Mouse (Mus musculus): ENCODE results near the gene Ttc25. TPM values are rescaled to one million over a fixed set of nuclear protein-coding genes. Genes with fewer than 3 reads are reported as not detected.
A peak's percentile ranks its signal among the peaks of the same experiment; 100 is the strongest.
"Not testable (repeated sequence)": the region's sequence is repeated elsewhere in the genome, so short reads cannot be mapped to it uniquely, and the experiment has no call there.

Ttc25 gene
- polyA plus RNA-seq, 1 experiment from 2014 or later = 0.66 TPM

GRCm38 (mm10) chr11:100607121-100607520 is 61.7 kb downstream of the Ttc25 start:
- Histone ChIP-seq H3K4me2 (no peak overlapping the region), H3K4me1 (replicated peaks) (peaks cover 56% of the 10 kb centered on the region), H3K36me3 (peaks cover 9% of the 10 kb centered on the region; the same call in 1 of the 2 replicates), H3K27me3 (no peaks in the 10 kb centered on the region), H3K27ac (no peak overlapping the region), H3K9ac (no peak overlapping the region), H3K4me3 (no peak overlapping the region), H3K9me3 (replicated peaks) (no peaks in the 10 kb centered on the region)
- WGBS = 88% methylated on average over 6 of the region's 6 CpGs
- ATAC-seq (replicated peaks; ENCODE audit: insufficient number of reproducible peaks, insufficient read depth, low FRiP score, low read depth) = no peak

DNA sequence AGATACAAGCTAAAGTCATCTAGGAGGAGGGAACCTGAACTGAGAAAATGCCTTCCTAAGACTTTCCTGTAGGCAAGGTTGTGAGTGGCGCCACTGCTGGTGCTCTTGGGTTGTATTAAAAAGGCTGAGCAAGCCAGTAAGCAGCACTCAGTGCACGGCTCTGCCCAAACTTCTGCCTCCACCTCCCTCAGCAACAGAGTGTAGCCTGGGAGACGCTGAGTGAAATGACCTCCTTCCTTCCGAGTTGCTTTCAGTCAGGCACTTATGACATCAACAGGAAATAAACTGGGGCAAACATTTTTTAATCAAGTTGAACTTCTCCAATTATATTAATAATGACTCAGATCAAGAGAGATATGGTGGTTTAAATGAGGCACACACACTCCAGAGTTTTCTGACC is 63.4 kb downstream of the Ttc25 start:
- H3K27ac ChIP-seq = peak overlapping the region; percentile 68
- peaks cover 56% of the 10 kb centered on the region for H3K4me1 ChIP-seq (replicated peaks)
- H3K9me3 ChIP-seq (replicated peaks) = no peaks in the 10 kb centered on the region
- 57% methylated on average over 4 of the region's 4 CpGs for WGBS
- H3K27me3 ChIP-seq = no peaks in the 10 kb centered on the region
- H3K4me2 ChIP-seq = no peak overlapping the region
- ATAC-seq (replicated peaks; ENCODE audit: insufficient number of reproducible peaks, insufficient read depth, low FRiP score, low read depth) = no peak
- H3K36me3 ChIP-seq = peaks cover 9% of the 10 kb centered on the region; the same call in 1 of the 2 replicates
- H3K4me3 ChIP-seq = no peak overlapping the region
- no peak overlapping the region for H3K9ac ChIP-seq

DNA sequence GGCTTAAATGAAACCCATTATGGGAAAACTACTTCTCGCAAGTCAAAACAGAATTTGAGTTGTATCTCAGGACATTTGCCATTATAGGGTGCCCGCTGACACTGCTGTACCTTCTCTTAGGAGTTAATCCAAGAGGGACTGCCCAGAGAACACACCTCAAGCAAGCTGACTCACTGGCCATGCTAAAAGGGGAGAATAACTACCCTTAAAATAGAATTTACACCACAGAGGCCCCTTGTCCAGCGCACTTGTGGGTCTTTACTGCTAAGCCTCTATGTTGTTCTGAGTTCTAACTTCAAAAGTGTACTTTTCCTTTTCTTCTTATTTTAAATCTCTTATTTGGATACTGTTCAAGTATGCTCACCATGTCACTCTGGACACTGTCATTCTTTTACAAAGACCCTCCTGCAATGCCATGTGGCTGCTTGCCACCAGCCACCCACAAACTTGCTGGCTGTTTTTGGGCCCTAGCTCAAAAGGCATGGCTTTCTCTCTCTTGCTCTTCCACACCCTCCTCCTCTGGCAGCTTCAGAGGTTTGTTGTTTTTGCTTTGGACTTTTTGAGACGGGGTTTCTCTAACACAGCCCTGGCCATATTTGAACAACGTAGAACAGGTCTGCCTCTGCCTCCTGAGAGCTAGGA is 64.1 kb downstream of the Ttc25 start:
- Histone ChIP-seq H3K27me3 (no peaks in the 10 kb centered on the region), H3K4me2 (peak overlapping the region; percentile 32), H3K36me3 (peaks cover 9% of the 10 kb centered on the region; the same call in 1 of the 2 replicates), H3K4me1 (replicated peaks) (peaks cover 49% of the 10 kb centered on the region), H3K4me3 (no peak overlapping the region), H3K9me3 (replicated peaks) (no peaks in the 10 kb centered on the region), H3K27ac (peak overlapping the region; percentile 68), H3K9ac (peak overlapping the region; percentile 3; the same call in 1 of the 2 replicates)
- 64% methylated on average over 5 of the region's 5 CpGs for WGBS
- no peak for ATAC-seq (replicated peaks; ENCODE audit: insufficient number of reproducible peaks, insufficient read depth, low FRiP score, low read depth)

GRCm38 (mm10) chr11:100609997-100610680 is 64.7 kb downstream of the Ttc25 start:
- H3K4me2 ChIP-seq = peak overlapping the region; percentile 33
- H3K36me3 ChIP-seq = peaks cover 9% of the 10 kb centered on the region; the same call in 1 of the 2 replicates
- H3K9me3 ChIP-seq (replicated peaks) = no peaks in the 10 kb centered on the region
- H3K4me1 ChIP-seq (replicated peaks) = peaks cover 47% of the 10 kb centered on the region
- no peak overlapping the region for H3K4me3 ChIP-seq
- H3K27me3 ChIP-seq = no peaks in the 10 kb centered on the region
- peak overlapping the region; percentile 68 for H3K27ac ChIP-seq
- ATAC-seq (replicated peaks; ENCODE audit: insufficient number of reproducible peaks, insufficient read depth, low FRiP score, low read depth) = peak; percentile 78; the same call in 1 of the 2 replicates
- H3K9ac ChIP-seq = peak overlapping the region; percentile 3; the same call in 1 of the 2 replicates
- 42% methylated on average over 9 of the region's 9 CpGs for WGBS

- no peak overlapping the region for H3K4me2 ChIP-seq
- H3K4me1 ChIP-seq (replicated peaks) = peaks cover 47% of the 10 kb centered on the region
- peaks cover 9% of the 10 kb centered on the region; the same call in 1 of the 2 replicates for H3K36me3 ChIP-seq
- no peak overlapping the region for H3K4me3 ChIP-seq
- no peak for ATAC-seq (replicated peaks; ENCODE audit: insufficient number of reproducible peaks, insufficient read depth, low FRiP score, low read depth)
- H3K9me3 ChIP-seq (replicated peaks) = no peaks in the 10 kb centered on the region
- WGBS = 85% methylated on average over 6 of the region's 6 CpGs
- H3K9ac ChIP-seq = no peak overlapping the region
- 0 out of 2 replicates have a peak overlapping the region, but pooled peaks have one; percentile 24 for H3K27ac ChIP-seq
- H3K27me3 ChIP-seq = no peaks in the 10 kb centered on the region
Observed at GRCm38 (mm10) chr11:100611627-100612026, 66.2 kb downstream of the Ttc25 start.

DNA sequence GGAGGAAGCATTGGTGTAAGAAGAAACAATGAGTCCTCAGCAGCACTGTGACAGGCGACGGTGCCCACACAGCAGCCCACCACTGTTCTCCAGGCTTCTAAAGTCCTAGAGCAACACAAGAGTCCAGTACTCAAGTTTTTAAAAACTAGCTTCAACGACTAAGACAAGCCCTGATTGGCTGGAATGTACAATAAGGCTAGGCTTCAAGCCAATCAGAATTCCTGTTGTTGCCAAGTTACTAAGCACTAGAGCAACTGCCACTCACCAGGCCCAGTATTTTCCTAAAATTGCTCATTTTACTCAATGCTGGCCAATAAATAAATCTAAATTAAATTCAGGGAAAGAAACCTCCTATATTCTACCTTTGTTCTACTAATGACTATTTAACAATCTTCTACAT is 67.8 kb downstream of the Ttc25 start:
- Histone ChIP-seq H3K27me3 (no peaks in the 10 kb centered on the region), H3K4me1 (replicated peaks) (peaks cover 56% of the 10 kb centered on the region), H3K9me3 (replicated peaks) (no peaks in the 10 kb centered on the region), H3K9ac (no peak overlapping the region), H3K4me3 (no peak overlapping the region), H3K36me3 (peaks cover 1% of the 10 kb centered on the region; the same call in 1 of the 2 replicates), H3K4me2 (no peak overlapping the region), H3K27ac (no peak overlapping the region)
- WGBS = 80% methylated on average over 3 of the region's 3 CpGs
- no peak for ATAC-seq (replicated peaks; ENCODE audit: insufficient number of reproducible peaks, insufficient read depth, low FRiP score, low read depth)

DNA sequence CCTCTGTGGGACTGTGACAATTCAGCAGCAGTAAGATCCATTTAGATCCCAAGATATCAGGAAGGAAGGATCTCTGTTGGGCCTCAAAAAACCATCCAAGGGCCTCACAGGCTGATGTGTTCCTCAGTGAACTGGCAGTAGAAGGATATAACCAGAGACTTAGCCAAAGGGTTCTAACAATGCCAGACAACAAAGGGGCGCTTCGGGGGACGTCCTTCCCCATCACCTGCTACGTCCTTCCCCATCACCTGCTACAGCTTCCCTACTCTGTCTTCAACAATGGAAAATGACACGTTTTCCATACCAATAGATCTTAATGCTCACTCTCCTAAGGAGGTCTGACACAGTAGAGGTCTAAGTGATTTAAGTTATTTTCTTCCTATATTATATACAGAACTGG is 70.9 kb downstream of the Ttc25 start:
- no peak for ATAC-seq (replicated peaks; ENCODE audit: insufficient number of reproducible peaks, insufficient read depth, low FRiP score, low read depth)
- no peaks in the 10 kb centered on the region for H3K9me3 ChIP-seq (replicated peaks)
- no peaks in the 10 kb centered on the region for H3K36me3 ChIP-seq
- H3K4me3 ChIP-seq = no peak overlapping the region
- no peak overlapping the region for H3K4me2 ChIP-seq
- H3K27me3 ChIP-seq = no peaks in the 10 kb centered on the region
- WGBS = 81% methylated on average over 5 of the region's 5 CpGs
- H3K27ac ChIP-seq = no peak overlapping the region
- H3K4me1 ChIP-seq (replicated peaks) = peaks cover 35% of the 10 kb centered on the region
- H3K9ac ChIP-seq = no peak overlapping the region

GRCm38 (mm10) chr11:100616836-100617235 is 71.4 kb downstream of the Ttc25 start:
- ATAC-seq (replicated peaks; ENCODE audit: insufficient number of reproducible peaks, insufficient read depth, low FRiP score, low read depth); H3K36me3 ChIP-seq; H3K27me3 ChIP-seq; H3K4me2 ChIP-seq; H3K27ac ChIP-seq; H3K4me3 ChIP-seq; H3K9me3 ChIP-seq (replicated peaks); H3K9ac ChIP-seq: not testable (repeated sequence)
- peaks cover 32% of the 10 kb centered on the region for H3K4me1 ChIP-seq (replicated peaks)
- WGBS = 85% methylated on average over 7 of the region's 7 CpGs

GRCm38 (mm10) chr11:100617480-100617879 is 72.1 kb downstream of the Ttc25 start:
- H3K4me2 ChIP-seq = peak overlapping the region; percentile 88
- peak overlapping the region; percentile 83 for H3K4me3 ChIP-seq
- H3K9ac ChIP-seq = 0 out of 2 replicates have a peak overlapping the region, but pooled peaks have one; percentile 38
- H3K36me3 ChIP-seq = no peaks in the 10 kb centered on the region
- no peak for ATAC-seq (replicated peaks; ENCODE audit: insufficient number of reproducible peaks, insufficient read depth, low FRiP score, low read depth)
- 56% methylated on average over 4 of the region's 4 CpGs for WGBS
- H3K9me3 ChIP-seq (replicated peaks) = no peaks in the 10 kb centered on the region
- H3K27me3 ChIP-seq = no peaks in the 10 kb centered on the region
- peak overlapping the region; percentile 96; the same call in 1 of the 2 replicates for H3K27ac ChIP-seq
- peaks cover 26% of the 10 kb centered on the region for H3K4me1 ChIP-seq (replicated peaks)

DNA sequence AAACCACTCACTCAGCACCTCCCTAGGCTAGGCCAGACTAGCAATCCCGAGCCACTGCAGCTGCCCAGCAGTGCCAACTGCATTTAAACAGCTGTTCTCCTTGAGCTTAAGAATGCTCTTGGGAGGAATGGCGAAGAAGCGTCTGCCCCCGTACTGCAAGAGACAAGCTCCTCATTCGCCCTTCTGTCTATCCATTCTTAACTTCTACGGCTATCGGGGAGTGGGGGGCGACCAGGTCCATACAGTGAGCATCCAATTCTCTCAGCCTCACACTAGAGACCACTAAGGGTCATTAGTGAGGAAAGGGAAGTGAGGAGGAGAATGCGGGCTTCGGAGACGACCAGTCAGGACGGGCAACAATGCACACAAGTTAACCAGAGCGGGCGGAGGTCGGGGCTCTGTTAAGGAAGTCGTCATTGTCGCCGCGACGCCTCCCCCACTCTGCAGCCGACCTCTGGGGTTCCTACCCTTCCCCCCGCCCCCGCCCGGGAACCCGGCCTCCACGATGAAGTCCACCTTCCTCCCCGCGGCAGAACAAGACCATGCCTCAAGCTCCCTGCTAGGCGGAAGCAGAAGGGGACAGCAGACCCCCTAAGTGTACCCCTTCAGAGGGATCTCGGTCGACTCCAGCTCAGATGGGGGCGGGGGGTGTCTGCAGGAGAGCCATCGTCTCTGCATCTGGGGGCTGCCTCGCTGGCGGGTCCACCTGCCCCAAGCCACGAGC is 73.5 kb downstream of the Ttc25 start, which contains the start of gene Nkiras2:
Gene Nkiras2, plus strand, starts transcription at position 484 of the 724 bp plus-strand sequence.
- peak within 1 kb of the TSS; percentile 83 for H3K4me3 ChIP-seq
- no peaks in the 10 kb centered on the region for H3K36me3 ChIP-seq
- WGBS = under 1% methylated on average over 36 of the region's 36 CpGs
- H3K9ac ChIP-seq = peak within 1 kb of the TSS; percentile 85
- H3K4me2 ChIP-seq = peak within 1 kb of the TSS; percentile 88
- ATAC-seq (replicated peaks; ENCODE audit: insufficient number of reproducible peaks, insufficient read depth, low FRiP score, low read depth) = peak; percentile 76
- H3K27me3 ChIP-seq = no peaks in the 10 kb centered on the region
- H3K9me3 ChIP-seq (replicated peaks) = no peaks in the 10 kb centered on the region
- H3K27ac ChIP-seq = peak within 1 kb of the TSS; percentile 96
- peaks cover 27% of the 10 kb centered on the region for H3K4me1 ChIP-seq (replicated peaks)

GRCm38 (mm10) chr11:100619485-100619975 is 74.1 kb downstream of the Ttc25 start:
- peak overlapping the region; percentile 83 for H3K4me3 ChIP-seq
- WGBS = under 1% methylated on average over 40 of the region's 40 CpGs
- peak overlapping the region; percentile 85 for H3K9ac ChIP-seq
- H3K27me3 ChIP-seq = no peaks in the 10 kb centered on the region
- ATAC-seq (replicated peaks; ENCODE audit: insufficient number of reproducible peaks, insufficient read depth, low FRiP score, low read depth) = peak; percentile 94
- H3K9me3 ChIP-seq (replicated peaks) = no peaks in the 10 kb centered on the region
- H3K36me3 ChIP-seq = peaks cover 1% of the 10 kb centered on the region; the same call in 1 of the 2 replicates
- H3K27ac ChIP-seq = peak overlapping the region; percentile 96
- peak overlapping the region; percentile 88 for H3K4me2 ChIP-seq
- H3K4me1 ChIP-seq (replicated peaks) = peaks cover 31% of the 10 kb centered on the region
